Mouse (Mus musculus) kidney, adult 2 months (tissue): ENCODE measurements at regions not wholly inside any gene's neighbourhood (a gene's known extent, or its start where the extent isn't known, plus 50 kb on each side); places are given as distances from the start of the nearest gene placed in this dataset.
"Not testable (repeated sequence)": the region's sequence is repeated elsewhere in the genome, so short reads cannot be mapped to it uniquely, and the experiment has no call there.

ENCODE experiments used
- CTCF ChIP-seq: fragments of 200-500 bp; conservative IDR thresholded peaks from 2 replicates; pipeline ENCODE4 v1.5.1; 2011; ENCODE audit warnings: low read depth, mild to moderate bottlenecking, control low read depth, low read length, moderate library complexity, mixed read lengths; ENCODE audit not compliant: insufficient read depth, insufficient read length
- POLR2A ChIP-seq: fragments of 200-500 bp; IDR thresholded peaks from one replicate; pipeline ENCODE4 v1.6.1; 2011; ENCODE audit warnings: low read depth, low read length, control low read depth

DNA sequence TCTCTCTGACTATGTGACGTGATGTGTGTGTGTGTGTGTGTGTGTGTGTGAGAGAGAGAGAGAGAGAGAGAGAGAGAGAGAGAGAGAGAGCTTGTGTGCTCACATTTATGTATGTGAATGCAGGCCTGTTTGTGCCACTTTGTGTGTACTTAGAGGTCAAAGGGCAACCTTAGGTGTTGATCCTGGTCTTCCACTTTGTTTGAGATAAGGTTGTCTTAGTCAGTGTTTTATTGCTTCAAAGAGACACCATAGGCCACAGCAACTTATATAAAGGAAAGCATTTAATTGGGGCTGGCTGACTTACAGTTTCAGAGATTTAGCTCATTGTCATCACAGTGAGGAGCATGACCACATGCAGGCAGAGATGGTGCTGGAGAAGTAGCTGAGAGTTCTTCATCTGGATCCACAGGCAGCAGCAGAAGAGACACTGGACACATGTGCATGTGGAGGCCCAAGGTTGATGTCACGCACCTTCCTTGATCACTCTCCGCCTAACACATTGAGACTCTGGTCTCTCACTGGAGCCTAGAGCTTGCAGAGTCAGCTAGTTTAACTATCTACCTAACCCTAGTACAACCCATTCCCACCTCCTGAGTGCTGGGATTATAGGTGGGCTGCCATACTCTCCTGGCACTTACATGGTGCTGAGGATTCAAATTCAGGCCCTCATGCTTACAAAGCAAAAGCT lies 85.9 kb upstream of the Eif4g2 start:
- TF ChIP-seq CTCF, POLR2A: not testable (repeated sequence)
